Mouse (Mus musculus) CH12.LX (cell line): ENCODE data around the gene Rab8b. TPM values are rescaled to one million over a fixed set of nuclear protein-coding genes. Genes with fewer than 3 reads are reported as not detected.

Experiments
- DNase-seq: peaks from one replicate; pipeline ENCODE4 v3.0.0-alpha.2; 2013; ENCODE audit errors: extremely low read depth
- H3K27ac ChIP-seq: 2 replicates; pipeline ENCODE4 v1.5.1; 2012; ENCODE audit warnings: low read depth, mild to moderate bottlenecking, control low read depth, moderate library complexity; ENCODE audit not compliant: insufficient read depth
- H3K27me3 ChIP-seq: replicated peaks from 2 replicates; pipeline ENCODE3; 2012; ENCODE audit warnings: inconsistent platforms
- H3K36me3 ChIP-seq, 2 experiments: replicated peaks in 1 of 2; 2 replicates each; pipeline versions ENCODE3 to v1.6.1; 2012; ENCODE audit warnings: inconsistent platforms in 1 of 2, low read length in 1 of 2, mild to moderate bottlenecking in 1 of 2, mixed read lengths in 1 of 2, moderate library complexity in 1 of 2; ENCODE audit not compliant: control insufficient read depth in 1 of 2, insufficient read depth in 1 of 2
- H3K4me1 ChIP-seq, 2 experiments: 2 replicates each; pipeline ENCODE4 v1.6.1; 2012; ENCODE audit warnings: inconsistent platforms in 1 of 2, moderate library complexity in 1 of 2; ENCODE audit not compliant: insufficient read depth in 2 of 2, control insufficient read depth in 1 of 2
- H3K4me2 ChIP-seq: 2 replicates; pipeline ENCODE4 v1.6.1; 2012; ENCODE audit warnings: low read depth, mild to moderate bottlenecking, control low read depth; ENCODE audit not compliant: poor library complexity, insufficient read depth, severe bottlenecking
- H3K4me3 ChIP-seq, 3 experiments: fragments of 150-350 bp in 1 of 3; sonication (generic) in 1 of 3; replicated peaks in 1 of 3; 2 replicates each; pipeline versions ENCODE3 to v1.5.1; 2011 to 2012; ENCODE audit warnings: low read depth in 2 of 3, low read length in 2 of 3, mild to moderate bottlenecking in 2 of 3, moderate library complexity in 2 of 3, control low read depth in 1 of 3, improper control_type of control experiment in 1 of 3, inconsistent platforms in 1 of 3, mixed read lengths in 1 of 3; ENCODE audit not compliant: poor library complexity in 1 of 3
- H3K79me2 ChIP-seq: replicated peaks from 2 replicates; pipeline ENCODE4 v1.6.1; 2012; ENCODE audit warnings: mild to moderate bottlenecking, moderate library complexity; ENCODE audit not compliant: control insufficient read depth, poor library complexity, insufficient read depth, severe bottlenecking; ENCODE audit errors: extremely low read depth
- H3K9ac ChIP-seq: 2 replicates; pipeline ENCODE4 v1.6.1; 2012; ENCODE audit warnings: low read depth, mild to moderate bottlenecking, control low read depth, moderate library complexity; ENCODE audit not compliant: insufficient read depth
- H3K9me3 ChIP-seq: replicated peaks from 2 replicates; pipeline ENCODE3; 2012; ENCODE audit warnings: low read length, inconsistent platforms, mixed read lengths
- CHD1 ChIP-seq: IDR thresholded peaks from 2 replicates; pipeline ENCODE4 v1.6.1; 2012; ENCODE audit warnings: low read depth, low read length, improper control_type of control experiment, inconsistent platforms
- CTCF ChIP-seq, 2 experiments: IDR thresholded peaks in 1 of 2; conservative IDR thresholded peaks in 1 of 2; 2 replicates each; pipeline ENCODE4 v1.5.1; 2011 to 2012; ENCODE audit warnings: low read depth in 2 of 2, low read length in 2 of 2, improper control_type of control experiment in 1 of 2, inconsistent platforms in 1 of 2, mild to moderate bottlenecking in 1 of 2, moderate library complexity in 1 of 2
- ELF1 ChIP-seq: IDR thresholded peaks from 2 replicates; pipeline ENCODE4 v1.6.1; 2014; ENCODE audit warnings: low read depth, mild to moderate bottlenecking, inconsistent platforms, low read length, improper control_type of control experiment
- GABPA ChIP-seq: IDR thresholded peaks from 2 replicates; pipeline ENCODE4 v1.6.1; 2012; ENCODE audit warnings: low read depth, low read length, improper control_type of control experiment, inconsistent platforms; ENCODE audit not compliant: insufficient replicate concordance
- IRF4 ChIP-seq: IDR thresholded peaks from 2 replicates; pipeline ENCODE4 v1.6.1; 2014; ENCODE audit warnings: low read depth, mild to moderate bottlenecking, inconsistent platforms, low read length, improper control_type of control experiment
- JUN ChIP-seq: IDR thresholded peaks from 2 replicates; pipeline ENCODE4 v1.6.1; 2011; ENCODE audit warnings: low read depth, mild to moderate bottlenecking, low read length, improper control_type of control experiment, moderate library complexity; ENCODE audit not compliant: insufficient read depth
- KAT2A ChIP-seq: IDR thresholded peaks from 2 replicates; pipeline ENCODE4 v1.6.1; 2012; ENCODE audit warnings: low read length, improper control_type of control experiment, inconsistent platforms; ENCODE audit not compliant: insufficient replicate concordance
- MYC ChIP-seq: IDR thresholded peaks from 2 replicates; pipeline ENCODE4 v1.6.1; 2011; ENCODE audit warnings: low read depth, mild to moderate bottlenecking, improper control_type of control experiment, low read length
- NELFE ChIP-seq: IDR thresholded peaks from 2 replicates; pipeline ENCODE4 v1.6.1; 2011; ENCODE audit warnings: low read depth, low read length, improper control_type of control experiment
- POLR2A ChIP-seq: IDR thresholded peaks from 2 replicates; pipeline ENCODE4 v1.6.1; 2011; ENCODE audit warnings: low read depth, mild to moderate bottlenecking, improper control_type of control experiment, low read length
- POLR2AphosphoS2 ChIP-seq: IDR thresholded peaks from 2 replicates; pipeline ENCODE4 v1.6.1; 2011; ENCODE audit warnings: low read depth, low read length, improper control_type of control experiment
- TBP ChIP-seq: conservative IDR thresholded peaks from 2 replicates; pipeline ENCODE4 v1.6.1; 2011; ENCODE audit warnings: low read depth, low read length, improper control_type of control experiment
- UBTF ChIP-seq: IDR thresholded peaks from 2 replicates; pipeline ENCODE4 v1.6.1; 2012; ENCODE audit warnings: low read depth, mild to moderate bottlenecking, inconsistent platforms, low read length, improper control_type of control experiment, moderate library complexity
- USF1 ChIP-seq: IDR thresholded peaks from 2 replicates; pipeline ENCODE4 v1.6.1; 2014; ENCODE audit warnings: low read depth, mild to moderate bottlenecking, inconsistent platforms, low read length, improper control_type of control experiment
- USF2 ChIP-seq: conservative IDR thresholded peaks from 2 replicates; pipeline ENCODE4 v1.6.1; 2011; ENCODE audit warnings: low read depth, low read length, improper control_type of control experiment
- dilution Hi-C: fragments of 300-500 bp; cut with MboI; formaldehyde crosslinking; loops from 2 replicates; pipeline ENCODE4 v1.14.3; 2020; ENCODE audit warnings: low sequenced_read_pairs; ENCODE audit not compliant: extremely low pct_unique_long_range_greater_than_20kb, extremely low pct_ligation_motif_present
- in situ Hi-C: fragments of 300-500 bp; cut with MboI; formaldehyde crosslinking; loops from 3 replicates; pipeline ENCODE4 v1.14.3; 2019; ENCODE audit warnings: low sequenced_read_pairs, low pct_ligation_motif_present, low pct_unique_long_range_greater_than_20kb, mixed read lengths
- polyA plus RNA-seq: library from polyadenylated mRNA; unstranded; fragments of >175 nt; gene quantifications from 2 replicates; pipeline ENCODE4 v1.2.1, GENCODE M21; 2012; ENCODE audit warnings: low read depth; ENCODE audit not compliant: insufficient read length
- total RNA-seq, 2 experiments: library from RNA; depleted of rRNA; stranded (reverse); fragments of 300-350 nt in 1 of 2; fragments of >200 nt in 1 of 2; gene quantifications; 2 replicates each; pipeline ENCODE4 v1.2.3; 2012 to 2014

Rab8b gene
- total and polyA plus RNA-seq, 3 experiments: 12.2 to 28.0 (median 26.1) TPM

GRCm38 (mm10) chr9:66909922-66910321 is 9.6 kb downstream of the Rab8b start:
- H3K9ac ChIP-seq: no peak overlapping the region
- no peaks in the 10 kb centered on the region for H3K27me3 ChIP-seq
- TF ChIP-seq JUN (no peak), GABPA (no peak), UBTF (no peak), KAT2A (no peak), USF2 (no peak), ELF1 (no peak), CHD1 (no peak), CTCF (conservative IDR thresholded peaks at IDR 0.05 in 1 of 2, IDR thresholded peaks at IDR 0.05 in 1 of 2; ENCODE audit: low read depth in 2 of 2, low read length in 2 of 2) (no peak), USF1 (no peak), POLR2A (no peak), TBP (no peak), IRF4 (no peak), POLR2AphosphoS2 (no peak), NELFE (no peak), MYC (no peak)
- TF ChIP-seq, all 38 proteins: peak for 0
- dilution Hi-C loops: no loop called here
- Histone ChIP-seq H3K9me3 (no peaks in the 10 kb centered on the region), H3K4me1 (peaks cover 4 to 53% of the 10 kb centered on the region in 2 experiments), H3K27ac (no peak overlapping the region), H3K79me2 (peaks cover 46% of the 10 kb centered on the region), H3K36me3 (peaks cover 4 to 57% of the 10 kb centered on the region in 2 experiments), H3K4me2 (no peak overlapping the region), H3K4me3 (no peak overlapping the region)
- DNase-seq: no peak
- in situ Hi-C loops: no loop called here

GRCm38 (mm10) chr9:66907746-66908397 is 11.6 kb downstream of the Rab8b start:
- dilution Hi-C loops (no loop called here), in situ Hi-C loops (no loop called here)
- no peak for DNase-seq
- Histone ChIP-seq H3K9me3 (no peaks in the 10 kb centered on the region), H3K36me3 (peaks cover 0 to 56% of the 10 kb centered on the region in 2 experiments), H3K27me3 (no peaks in the 10 kb centered on the region), H3K9ac (no peak overlapping the region), H3K4me2 (no peak overlapping the region), H3K79me2 (peaks cover 37% of the 10 kb centered on the region), H3K4me1 (peaks cover 4 to 38% of the 10 kb centered on the region in 2 experiments; a peak in 3 of 4 replicates), H3K4me3 (no peak overlapping the region), H3K27ac (no peak overlapping the region)
- TF ChIP-seq JUN: no peak
- TF ChIP-seq IRF4: no peak
- no peak for TF ChIP-seq GABPA
- no peak for TF ChIP-seq USF2
